Mouse (Mus musculus) cerebellum, adult 9-10 months (tissue): ENCODE data around the gene Metap1.
"Not testable (repeated sequence)": the region's sequence is repeated elsewhere in the genome, so short reads cannot be mapped to it uniquely, and the experiment has no call there.

Source experiments
- DNase-seq: peaks from one replicate; pipeline ENCODE4 v3.0.0; 2022

Gene Metap1

DNA sequence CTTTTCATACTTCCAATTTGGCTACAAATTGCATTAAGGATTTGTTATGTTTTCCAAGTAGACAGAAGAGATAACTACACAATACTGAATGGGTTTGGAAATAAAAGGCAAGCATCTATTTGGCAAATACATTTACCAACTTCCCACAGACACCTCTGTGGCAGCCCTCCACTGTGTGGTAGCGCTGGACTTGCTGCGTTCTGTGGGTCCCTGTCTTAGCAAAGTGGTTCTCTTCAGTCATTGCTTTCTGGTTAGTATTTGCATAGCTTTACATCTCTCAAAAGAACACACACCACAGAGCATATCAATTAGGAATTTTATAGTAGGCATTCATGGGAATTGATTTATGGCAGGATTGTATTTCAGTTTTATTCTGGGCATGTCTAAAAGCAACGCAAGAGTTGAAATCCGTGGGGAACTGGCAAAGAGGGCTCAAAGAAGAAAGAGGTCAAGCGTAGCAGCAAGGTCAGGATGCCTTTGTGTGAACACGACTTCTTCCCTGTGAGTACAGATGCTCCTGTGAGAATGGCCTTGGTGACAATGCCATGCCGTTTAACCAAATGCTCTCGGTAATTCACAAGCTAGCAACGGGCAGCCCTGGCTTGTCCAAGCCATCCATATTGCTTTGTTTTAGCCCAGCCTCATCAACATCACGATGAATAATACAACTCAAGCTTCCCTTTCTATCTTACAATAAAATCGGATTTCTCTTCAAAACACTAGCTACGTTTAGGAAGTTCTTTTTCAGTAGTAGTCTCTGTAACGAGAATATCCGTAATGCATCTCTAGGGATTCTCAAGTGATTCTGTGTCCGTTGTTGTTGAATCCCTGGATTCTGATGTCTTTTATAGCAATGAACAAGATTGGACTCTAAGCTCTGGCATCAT is 10.8 kb upstream of the Metap1 start:
- no peak for DNase-seq

DNA sequence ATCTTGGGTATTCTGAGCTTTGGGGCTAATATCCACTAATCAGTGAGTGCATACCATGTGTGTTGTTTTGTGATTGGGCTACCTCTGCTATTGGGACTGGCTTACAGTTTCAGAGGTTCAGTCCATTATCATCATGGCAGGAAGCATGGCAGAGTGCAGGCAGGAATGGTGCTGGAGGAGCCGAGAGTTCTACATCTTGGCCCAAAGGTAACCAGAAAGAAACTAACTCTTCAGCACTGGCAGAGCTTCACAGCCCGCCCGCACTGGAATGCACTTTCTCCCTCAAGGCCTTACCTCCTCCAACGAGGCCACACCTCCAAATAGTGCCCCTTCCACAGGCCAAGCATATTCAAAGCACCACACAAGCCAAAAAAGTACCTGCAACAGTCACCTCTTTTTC is 9.4 kb upstream of the Metap1 start:
- no peak for DNase-seq

DNA sequence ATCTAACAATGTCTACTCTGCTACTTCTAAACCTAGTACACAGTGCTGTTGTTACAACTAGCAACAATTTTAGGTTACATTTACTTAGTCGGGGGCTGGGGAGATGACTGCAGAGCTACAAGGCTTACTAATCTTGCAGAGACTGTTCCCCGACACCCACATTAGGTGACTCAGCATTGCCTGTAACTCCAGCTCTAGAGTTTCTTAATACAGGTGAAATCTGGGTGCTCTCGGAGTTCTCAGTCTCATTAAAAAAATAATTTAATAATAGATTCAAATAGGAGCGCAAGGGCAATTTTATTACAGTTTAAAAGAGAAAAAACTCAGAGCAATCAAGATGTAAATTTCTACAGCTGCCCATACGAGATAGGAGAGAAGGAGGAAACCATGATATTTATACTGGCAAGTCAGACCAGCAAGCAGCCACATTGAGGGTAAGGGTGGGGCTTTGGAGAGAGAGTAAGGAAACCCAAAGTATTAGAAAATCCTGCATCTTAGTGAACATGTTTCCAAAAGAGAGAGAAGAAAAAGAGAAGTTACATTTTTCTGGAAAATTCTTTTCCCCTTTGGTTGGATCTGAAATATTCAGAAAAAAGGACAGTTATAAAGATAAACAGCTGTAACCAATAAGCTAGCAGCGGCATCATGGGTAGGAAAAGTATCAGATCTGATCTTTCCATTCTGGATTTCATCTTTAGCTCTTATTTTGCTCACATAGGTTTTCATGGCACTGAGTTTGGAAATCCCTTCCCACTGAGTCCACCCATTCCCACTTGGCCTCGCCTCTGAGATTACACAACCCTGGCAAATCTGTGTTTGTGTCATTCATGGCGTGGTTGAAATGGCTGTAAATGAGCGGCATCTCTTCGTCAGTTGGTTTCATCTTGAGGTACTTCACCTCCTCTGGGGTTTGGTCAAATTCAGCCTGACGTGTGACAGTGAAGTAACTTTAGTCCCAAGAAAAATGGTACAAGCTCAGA is 6.1 kb upstream of the Metap1 start:
- no peak for DNase-seq

DNA sequence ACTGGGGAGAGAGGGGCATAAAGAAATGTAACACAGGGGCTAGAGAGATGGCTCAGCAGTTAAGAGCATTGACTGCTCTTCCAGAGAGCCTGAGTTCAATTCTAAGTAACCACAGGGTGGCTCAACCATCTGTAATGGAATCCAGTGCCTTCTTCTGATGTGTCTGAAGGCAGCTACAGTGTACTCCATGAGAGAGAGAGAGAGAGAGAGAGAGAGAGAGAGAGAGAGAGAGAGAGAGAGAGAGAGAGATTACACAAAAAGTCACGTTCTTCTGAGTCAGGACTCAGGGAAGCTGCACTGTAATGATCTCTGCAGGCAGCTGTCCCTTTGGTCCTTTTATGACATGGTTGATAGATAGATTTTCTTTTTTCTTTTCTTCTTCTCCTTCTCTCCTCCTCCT is 5.2 kb upstream of the Metap1 start:
- no peak for DNase-seq

DNA sequence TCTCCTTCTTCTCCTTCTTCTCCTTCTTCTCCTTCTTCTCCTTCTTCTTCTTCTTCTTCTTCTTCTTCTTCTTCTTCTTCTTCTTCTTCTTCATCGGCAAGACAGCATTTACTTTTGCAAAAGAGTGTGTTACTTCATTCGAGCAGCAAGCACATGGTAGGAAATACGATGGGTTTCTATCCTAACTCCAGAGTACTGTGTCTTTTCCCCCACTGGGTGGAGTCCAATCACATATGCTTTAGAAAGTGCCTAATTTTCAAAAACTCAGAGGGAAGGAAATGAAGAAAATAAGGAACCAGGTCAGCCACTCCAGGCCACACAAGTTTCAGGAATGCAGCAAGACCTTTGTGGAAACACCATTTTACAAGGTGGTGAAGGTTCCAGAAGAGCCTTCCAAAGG is 4.4 kb upstream of the Metap1 start:
- no peak for DNase-seq

DNA sequence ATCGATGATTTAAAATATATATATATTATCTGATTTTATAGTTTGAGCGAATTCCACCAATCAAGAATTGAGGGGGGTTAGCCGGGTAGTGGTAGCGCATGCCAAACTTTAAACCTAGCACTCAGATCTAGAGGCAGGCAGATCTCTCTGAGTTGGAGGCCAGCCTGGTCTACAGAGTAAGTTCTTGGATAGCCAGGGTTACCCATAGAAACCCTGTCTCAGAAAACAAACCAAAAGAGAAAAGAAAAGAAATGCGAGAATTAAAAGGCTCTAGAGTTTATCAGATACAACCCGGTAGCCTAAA is 671 bp upstream of the Metap1 start:
- DNase-seq, result no peak

DNA sequence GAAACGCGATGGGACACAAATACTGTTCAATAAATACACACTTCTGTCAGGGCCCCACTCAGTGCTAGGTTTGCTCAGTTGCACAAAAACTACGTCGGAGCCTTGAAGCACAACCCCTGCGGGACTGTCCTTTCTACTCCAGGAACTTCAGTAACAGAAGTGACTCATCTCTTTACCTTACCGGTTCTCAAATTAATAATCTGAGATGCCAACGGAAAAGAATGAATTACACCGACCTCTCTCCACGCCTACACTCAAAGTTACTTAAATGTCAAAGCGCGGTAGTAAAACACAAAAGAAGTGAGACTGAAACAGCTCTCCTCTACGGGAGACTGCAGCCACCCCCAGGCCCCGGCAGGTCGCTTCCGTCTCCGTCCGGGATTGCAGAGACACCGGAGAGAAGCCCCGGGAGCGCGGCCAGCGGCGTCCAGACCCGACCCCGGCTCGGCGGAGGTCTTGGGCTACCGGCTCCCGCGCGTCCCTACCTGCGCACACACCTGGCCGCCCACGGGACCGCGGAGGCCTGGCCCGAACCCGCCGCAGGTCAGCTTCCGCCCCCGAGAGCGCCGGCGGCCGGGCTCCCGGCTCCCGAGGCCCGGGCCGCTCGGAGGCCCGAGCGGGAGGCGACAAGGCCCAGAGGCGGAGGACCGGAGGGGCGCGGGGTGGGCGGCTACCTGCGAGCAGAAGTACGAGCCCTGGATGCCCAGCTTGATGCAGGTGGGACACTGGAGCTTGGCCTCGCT is 560 bp downstream of the Metap1 start:
- peak; percentile 50 for DNase-seq

DNA sequence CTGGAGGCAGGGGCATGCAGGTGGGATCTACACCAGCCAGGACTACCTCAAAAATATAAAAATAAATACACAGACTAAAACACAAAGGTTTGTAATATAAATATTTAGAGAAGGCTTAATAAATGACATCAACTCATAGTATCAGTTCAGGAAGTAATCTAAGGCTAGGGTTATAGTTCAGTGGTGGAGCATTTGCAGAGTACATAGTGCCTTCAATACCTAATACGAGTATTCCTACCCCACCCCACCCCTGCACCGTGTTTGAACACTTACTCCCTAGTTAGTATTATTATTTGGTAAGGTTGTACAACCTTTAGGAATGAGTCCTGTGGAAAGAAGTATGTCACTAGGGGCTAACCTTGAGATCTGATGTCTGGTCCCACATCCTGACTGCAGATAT is 6.1 kb downstream of the Metap1 start:
- no peak for DNase-seq

DNA sequence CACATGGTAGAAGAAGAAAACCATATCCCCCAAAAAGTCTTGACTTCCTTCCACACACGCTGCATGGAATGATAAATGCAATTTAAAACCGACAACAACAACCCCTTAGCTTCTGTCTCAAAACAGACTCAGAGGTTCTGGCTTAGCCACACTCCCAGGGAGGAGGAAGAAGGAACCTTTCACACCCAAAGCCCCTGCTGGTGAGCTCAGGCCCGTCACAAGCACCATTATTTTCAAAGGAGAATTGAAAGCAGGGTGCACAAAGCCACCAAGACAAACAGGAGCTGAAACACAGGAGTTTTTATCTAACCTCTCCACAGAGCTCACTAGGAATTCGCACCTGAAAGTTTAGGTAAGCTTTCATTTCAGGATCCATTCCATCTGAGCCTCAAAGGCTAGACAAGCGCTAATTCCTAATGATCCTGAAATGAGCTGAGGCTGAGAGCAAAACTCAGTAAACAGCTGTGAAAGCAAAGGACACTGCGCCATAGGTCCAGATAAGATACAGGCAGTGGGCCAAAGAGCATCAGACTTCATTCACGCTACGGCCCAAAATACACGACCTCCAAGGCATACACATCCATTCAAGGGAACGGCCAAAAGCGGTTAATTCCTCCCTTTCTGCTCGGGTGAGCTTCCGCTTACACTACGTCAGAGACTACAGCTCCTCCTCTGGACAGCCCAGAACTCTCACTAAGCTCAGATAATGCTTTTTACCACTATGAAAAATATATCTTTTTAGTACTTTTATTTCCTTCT is 7.6 kb downstream of the Metap1 start:
- DNase-seq, result no peak

DNA sequence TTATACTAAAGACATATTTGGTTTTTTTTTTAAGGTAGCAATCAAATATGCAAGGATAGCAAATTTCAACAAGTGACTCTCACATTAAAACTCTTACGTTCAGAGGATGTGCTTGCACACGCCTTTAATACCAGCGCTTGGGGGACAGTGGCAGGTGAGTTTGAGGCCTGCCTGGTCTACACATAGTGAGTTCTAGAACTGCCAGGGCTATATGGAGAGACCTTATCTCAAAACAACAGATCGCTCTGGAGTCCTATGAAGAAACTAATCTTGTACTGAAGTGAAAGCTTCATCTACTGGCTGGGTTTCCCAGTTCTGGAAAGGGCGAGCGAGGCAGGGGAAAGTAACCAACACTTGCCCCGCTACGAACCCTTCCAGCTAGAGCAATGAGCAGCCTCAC is 9.8 kb downstream of the Metap1 start:
- no peak for DNase-seq

DNA sequence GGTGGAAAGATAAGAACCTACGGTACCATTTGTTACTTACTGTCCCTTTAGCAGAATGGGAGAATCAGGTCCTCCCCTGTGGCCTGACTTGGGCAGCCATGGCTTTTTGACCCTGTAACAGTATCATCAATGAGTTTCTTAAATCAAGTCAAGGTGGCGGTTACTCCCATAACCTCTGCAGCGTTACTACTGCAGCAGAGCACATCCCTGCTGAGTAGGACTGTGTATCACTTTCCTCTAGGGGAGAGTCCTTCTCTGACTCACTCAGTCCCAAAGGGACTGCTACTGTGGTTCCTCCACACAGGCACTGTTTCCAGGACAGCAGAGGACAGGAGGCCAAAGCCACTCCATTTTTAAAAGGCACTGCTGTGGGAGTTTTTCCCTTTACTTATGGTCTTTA is 18.2 kb downstream of the Metap1 start:
- DNase-seq, result no peak

DNA sequence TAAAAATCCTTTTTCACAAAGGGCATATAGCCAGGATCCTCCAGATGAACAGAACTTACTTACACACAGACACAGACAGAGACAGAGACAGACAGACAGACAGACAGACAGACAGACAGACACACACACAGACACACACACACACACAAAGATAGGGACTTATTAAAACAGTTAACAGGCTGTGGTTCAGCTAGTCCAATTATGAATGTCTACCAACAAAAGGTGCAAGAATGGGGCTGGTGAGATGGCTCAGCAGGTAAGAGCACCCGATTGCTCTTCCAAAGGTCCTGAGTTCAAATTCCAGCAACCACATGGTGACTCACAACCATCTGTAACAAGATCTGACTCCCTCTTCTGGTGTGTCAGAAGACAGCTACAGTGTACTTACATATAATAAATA is 22.7 kb downstream of the Metap1 start:
- not testable (repeated sequence) for DNase-seq

DNA sequence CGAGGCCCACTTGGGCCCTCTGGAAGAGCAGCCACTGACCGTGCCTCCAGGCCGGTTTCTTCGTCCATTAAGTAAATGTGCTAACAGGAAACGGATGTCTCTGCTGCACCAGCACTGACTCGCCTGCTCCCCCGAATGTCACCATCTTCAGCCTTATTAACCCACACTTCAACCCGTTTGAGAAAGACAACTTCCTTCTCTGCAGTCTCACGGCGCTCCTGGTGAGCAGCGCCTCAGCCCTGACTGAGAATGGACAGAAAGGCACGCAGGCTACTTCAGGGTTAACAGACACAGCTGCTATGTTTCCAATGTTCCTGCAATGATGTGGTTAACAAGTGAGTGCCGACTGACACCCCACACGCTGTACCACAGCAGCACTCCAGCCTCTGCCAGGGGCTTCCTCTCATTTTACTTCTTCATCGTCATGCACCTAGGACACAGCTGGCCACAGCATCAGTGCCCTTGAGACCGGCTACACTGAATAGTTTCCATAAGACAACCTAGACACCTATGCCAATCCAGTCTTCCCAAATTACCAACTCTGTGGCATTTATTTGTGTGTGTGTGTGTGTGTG is 24.7 kb downstream of the Metap1 start:
- DNase-seq, result no peak

DNA sequence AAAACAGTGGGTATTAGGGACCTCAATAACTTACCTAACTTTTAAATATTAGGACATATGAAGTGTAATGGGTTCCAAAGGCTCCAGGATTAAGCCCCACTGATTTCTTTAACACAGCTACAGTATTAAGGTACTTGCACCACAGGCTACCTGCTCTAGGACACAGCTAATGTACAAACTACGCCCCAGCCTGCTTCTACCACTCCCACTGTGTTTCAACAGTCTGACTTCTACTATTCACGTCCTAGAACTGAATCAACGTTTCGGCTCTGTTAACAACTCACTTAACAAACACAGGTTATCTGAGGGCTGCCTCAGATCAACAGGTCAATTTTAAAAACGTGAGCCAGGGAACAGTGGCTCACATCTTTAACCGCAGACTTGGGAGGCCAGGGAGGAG is 25.5 kb downstream of the Metap1 start:
- no peak for DNase-seq

DNA sequence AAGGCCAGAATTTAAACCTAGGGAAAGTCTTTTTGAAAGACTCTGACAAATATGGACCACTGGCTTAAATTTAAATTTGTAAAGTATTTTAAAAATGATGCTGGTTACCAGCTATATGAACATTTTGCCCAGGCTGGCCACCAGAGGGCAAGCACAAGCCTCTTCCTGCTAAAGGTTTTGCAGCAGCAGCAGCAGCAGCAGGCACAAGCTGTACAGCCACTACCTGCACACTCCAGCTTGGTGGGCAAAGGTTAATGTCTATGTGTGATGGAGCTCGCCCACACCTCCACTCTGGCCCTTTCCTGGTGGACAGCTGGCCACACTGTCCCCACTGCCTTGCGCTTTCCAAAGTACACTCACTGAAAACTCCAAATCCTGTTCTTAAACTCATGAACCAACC is 26.2 kb downstream of the Metap1 start:
- DNase-seq, result no peak

DNA sequence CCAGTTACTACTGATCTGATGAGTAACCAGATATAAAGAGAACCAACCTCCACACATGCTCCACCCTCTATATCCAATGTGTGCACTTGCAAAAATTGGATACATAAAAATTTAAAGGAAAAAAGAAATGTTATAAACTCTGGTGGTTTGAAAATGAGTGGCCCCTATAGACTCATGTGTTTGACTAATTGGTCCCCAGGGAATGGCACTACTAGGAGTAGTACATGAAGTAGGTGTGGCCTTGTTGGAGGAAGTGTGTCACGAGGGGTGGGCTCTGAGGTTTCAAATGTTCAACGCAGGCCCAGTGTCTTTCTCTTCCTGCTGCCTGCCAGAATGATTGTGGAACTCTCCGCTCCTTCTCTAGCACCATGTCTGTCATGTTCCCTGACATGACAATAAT is 27.5 kb downstream of the Metap1 start:
- DNase-seq, result no peak

DNA sequence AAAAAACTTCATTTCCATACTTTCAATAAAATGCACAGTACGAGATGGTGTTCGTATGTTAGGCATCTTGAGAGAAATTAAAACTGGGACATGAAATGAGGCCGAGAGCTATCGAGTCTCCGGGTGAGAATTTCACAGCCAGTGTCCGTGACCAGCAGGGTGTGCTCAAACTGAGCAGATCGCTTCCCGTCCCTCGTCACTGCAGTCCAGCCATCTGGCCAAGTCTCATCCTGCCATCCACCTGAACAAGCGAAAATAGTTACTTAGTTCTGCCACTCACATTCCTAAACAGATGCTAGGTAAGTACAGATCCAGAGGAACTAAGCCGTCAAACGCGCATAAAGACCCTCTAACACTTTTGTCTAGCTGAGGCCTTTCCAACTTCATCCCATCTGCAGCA is 29.1 kb downstream of the Metap1 start:
- DNase-seq, result peak; percentile 75

DNA sequence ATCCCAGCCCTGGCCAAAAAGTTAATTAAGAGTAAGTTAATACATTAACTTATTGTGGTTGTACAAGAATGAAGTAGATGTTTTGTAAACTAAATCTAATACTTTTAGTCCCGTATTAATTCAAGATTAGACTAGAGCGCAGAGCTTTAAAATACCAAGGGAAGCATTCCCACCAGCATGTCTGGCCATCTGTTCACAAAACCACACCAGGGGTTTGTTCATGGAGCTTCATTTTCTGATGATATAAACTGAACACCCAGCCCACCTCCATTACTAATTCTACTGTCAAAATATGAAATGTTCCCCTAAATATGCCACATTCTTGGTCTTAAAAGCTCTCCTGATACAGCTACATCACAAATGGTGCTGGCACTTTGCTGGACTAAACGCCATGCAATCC is 30.9 kb downstream of the Metap1 start:
- DNase-seq, result no peak

DNA sequence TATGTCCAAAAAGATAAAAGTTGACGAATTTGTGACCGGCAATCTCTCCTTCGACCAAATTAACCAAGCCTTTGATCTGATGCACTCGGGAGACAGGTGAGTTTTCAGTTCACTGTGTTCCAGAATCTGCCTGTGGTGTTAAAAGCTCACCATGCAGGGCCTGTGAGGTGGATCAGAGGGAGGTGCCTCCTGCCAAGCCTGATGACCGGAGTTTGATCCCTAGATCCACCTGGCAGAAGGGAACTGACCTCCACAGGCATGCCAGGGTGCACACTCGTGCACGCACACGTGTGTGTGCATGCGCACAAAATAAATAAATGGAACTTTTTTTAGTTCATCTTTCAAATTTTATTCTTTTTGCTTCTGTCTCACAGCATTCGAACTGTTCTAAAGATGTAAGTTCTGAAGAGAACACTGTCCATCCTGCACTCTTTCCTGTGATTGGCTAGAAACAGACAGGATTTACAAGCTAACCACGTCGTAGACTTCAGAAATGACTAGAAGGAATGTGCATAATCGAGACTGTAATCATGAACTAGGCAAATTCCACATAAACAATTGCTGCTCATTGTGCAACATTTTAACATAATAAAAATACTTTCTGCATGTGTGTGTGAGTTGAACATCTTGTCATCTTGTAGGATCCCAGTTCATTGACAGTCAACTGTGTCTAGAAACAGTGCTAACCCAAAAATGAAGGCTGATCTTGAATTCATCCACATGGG is 34.4 kb downstream of the Metap1 start:
- DNase-seq, result no peak

DNA sequence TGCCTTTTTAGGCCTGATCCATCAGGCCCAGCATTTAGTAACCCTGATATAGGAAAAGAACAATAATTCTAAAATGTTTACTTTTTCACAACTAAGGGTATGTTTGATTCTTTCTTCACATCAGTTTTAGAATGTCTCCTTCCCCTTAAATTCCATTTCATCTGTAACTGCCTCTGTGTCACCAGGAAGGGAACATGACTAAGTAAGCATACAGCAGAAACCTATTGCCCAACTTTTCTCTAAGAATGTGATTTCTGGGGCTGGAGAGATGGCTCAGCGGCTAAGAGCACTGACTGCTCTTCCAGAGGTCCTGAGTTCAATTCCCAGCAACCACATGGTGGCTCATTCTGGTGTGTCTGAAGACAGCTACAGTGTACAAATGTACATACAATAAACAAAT is 35.1 kb downstream of the Metap1 start:
- no peak for DNase-seq

DNA sequence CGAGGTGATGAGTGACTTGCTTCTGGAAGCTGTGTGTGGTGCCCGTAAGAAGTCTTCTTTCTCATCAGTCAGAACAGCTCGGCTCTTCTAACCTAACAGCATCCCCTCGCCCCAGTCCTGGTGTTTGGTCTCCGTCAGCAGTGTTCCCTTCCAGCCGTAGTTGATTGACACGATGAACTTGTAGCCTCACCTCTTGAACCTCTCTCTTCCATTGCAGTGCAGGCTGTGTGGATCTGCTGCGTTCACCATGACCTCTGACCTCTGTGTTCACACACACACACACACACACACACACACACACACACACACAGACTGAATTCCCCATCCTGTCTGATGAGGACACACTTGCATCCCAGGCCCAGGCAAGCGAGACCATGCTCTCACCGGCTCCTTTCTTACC is 37.1 kb downstream of the Metap1 start:
- no peak for DNase-seq
